Mouse (Mus musculus) brain, embryonic 18.5 days (tissue): ENCODE data around the gene Gm10053.

Experiments
- DNase-seq: peaks from one replicate; pipeline ENCODE4 v3.0.0-alpha.2; 2012; ENCODE audit warnings: low read depth, low spot score

Gm10053 gene

GRCm38 (mm10) chr19:24899578-24900544 is 24.4 kb downstream of the Gm10053 start:
- DNase-seq = no peak

GRCm38 (mm10) chr19:24900581-24901220 is 25.2 kb downstream of the Gm10053 start, which contains the start of gene Foxd4:
TSS of gene Foxd4 (minus strand) at chr19:24901197.
- DNase-seq = no peak

GRCm38 (mm10) chr19:24901666-24902065 is 26.2 kb downstream of the Gm10053 start:
- DNase-seq = no peak

GRCm38 (mm10) chr19:24902256-24902655 is 26.8 kb downstream of the Gm10053 start:
- DNase-seq = no peak

- DNase-seq = no peak
Observed at GRCm38 (mm10) chr19:24902821-24903220, 27.3 kb downstream of the Gm10053 start.

GRCm38 (mm10) chr19:24907655-24908054 is 32.2 kb downstream of the Gm10053 start:
- DNase-seq = no peak

- no peak for DNase-seq
Observed at GRCm38 (mm10) chr19:24908385-24909155, 33.1 kb downstream of the Gm10053 start.

- no peak for DNase-seq
Observed at GRCm38 (mm10) chr19:24920866-24921265, 45.4 kb downstream of the Gm10053 start.
